Mouse (Mus musculus) kidney, adult 2 months (tissue): ENCODE results near the gene Nsl1. TPM values are rescaled to one million over a fixed set of nuclear protein-coding genes. Genes with fewer than 3 reads are reported as not detected.

Experiments
- DNase-seq: peaks from one replicate; pipeline ENCODE4 v3.0.0; 2021
- H3K27ac ChIP-seq: fragments of 200-500 bp; 2 replicates; pipeline ENCODE4 v1.5.1; 2012; ENCODE audit warnings: low read depth, low read length, control low read depth, inconsistent platforms; ENCODE audit not compliant: insufficient read depth
- H3K27me3 ChIP-seq: fragments of 200-500 bp; replicated peaks from 2 replicates; pipeline ENCODE4 v1.6.1; 2012; ENCODE audit warnings: mild to moderate bottlenecking, moderate library complexity, low read length, inconsistent platforms; ENCODE audit not compliant: control insufficient read depth, insufficient read depth
- H3K36me3 ChIP-seq: fragments of 200-500 bp; 2 replicates; pipeline ENCODE4 v1.6.1; 2012; ENCODE audit warnings: mild to moderate bottlenecking, moderate library complexity, low read length, inconsistent platforms; ENCODE audit not compliant: control insufficient read depth, insufficient read depth
- H3K4me1 ChIP-seq: fragments of 200-500 bp; 2 replicates; pipeline ENCODE4 v1.6.1; 2011; ENCODE audit warnings: low read length; ENCODE audit not compliant: control insufficient read depth, insufficient read depth
- H3K4me3 ChIP-seq: fragments of 200-500 bp; 2 replicates; pipeline ENCODE4 v1.5.1; 2011; ENCODE audit warnings: mild to moderate bottlenecking, low read depth, low read length, control low read depth; ENCODE audit not compliant: insufficient read depth
- CTCF ChIP-seq: fragments of 200-500 bp; conservative IDR thresholded peaks from 2 replicates; pipeline ENCODE4 v1.5.1; 2011; ENCODE audit warnings: low read depth, mild to moderate bottlenecking, control low read depth, low read length, moderate library complexity, mixed read lengths; ENCODE audit not compliant: insufficient read depth, insufficient read length
- POLR2A ChIP-seq: fragments of 200-500 bp; IDR thresholded peaks from one replicate; pipeline ENCODE4 v1.6.1; 2011; ENCODE audit warnings: low read depth, low read length, control low read depth
- WGBS: fragments of 180-500 bp; shearing (Covaris S2); methylation state at CpG from one replicate; pipeline ENCODE4 v1.1.7; 2018; 5-methylcytosine and 5-hydroxymethylcytosine counted together
- polyA plus RNA-seq: library from polyadenylated mRNA; depleted of rRNA; stranded (reverse); fragments of >200 nt; gene quantifications from 2 replicates; pipeline ENCODE4 v1.2.3, GENCODE M21; 2012

The Nsl1 gene
- polyA plus RNA-seq, 1 experiment = 0.31 TPM

DNA sequence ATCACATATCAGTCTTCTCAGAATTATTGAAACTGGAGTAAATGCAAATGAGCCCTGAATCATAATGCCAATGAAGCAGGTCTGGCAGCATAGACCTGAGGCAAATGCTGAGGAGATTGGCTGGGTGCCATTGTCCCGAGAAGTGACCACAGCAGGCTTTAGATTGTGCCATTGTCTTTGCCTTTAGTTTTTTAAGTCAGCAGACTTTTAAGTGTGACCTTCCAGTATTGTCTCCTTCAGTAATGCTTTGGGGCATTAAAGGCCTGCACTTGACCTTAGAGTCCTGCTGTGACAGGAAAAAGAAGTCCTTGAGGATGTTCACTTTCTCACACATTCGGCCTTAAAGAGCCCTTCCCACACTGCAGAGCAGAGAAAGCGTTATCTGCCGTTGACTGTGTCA is 7.4 kb downstream of the Nsl1 start:
- 89% methylated on average over 4 of the region's 4 CpGs for WGBS
- no peak overlapping the region for H3K27ac ChIP-seq
- TF ChIP-seq CTCF (no peak), POLR2A (no peak)
- no peaks in the 10 kb centered on the region for H3K36me3 ChIP-seq
- DNase-seq = no peak
- no peaks in the 10 kb centered on the region for H3K27me3 ChIP-seq
- H3K4me3 ChIP-seq = no peak overlapping the region
- peaks cover 10% of the 10 kb centered on the region; the same call in 1 of the 2 replicates for H3K4me1 ChIP-seq

DNA sequence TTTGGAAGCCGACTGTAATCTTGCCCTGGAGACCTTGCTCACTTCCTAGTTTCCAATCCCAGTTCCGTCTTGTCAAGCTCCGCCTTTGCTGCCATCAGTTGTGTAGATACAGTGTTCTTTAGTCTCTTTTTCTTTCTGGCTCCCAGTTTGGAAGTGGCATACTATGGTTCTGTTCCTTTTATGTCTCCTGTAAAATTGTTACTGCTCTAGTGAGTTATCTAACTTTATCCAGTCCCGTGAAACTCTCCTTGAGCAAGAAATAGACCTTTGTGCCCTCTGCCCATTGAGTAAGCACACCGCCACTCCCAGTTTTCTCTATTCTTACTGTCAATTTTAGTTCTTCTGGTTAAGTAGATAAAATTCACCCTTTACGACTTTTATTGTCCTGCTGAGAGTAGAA is 8.8 kb downstream of the Nsl1 start:
- Histone ChIP-seq H3K36me3 (no peaks in the 10 kb centered on the region), H3K27ac (no peak overlapping the region)

DNA sequence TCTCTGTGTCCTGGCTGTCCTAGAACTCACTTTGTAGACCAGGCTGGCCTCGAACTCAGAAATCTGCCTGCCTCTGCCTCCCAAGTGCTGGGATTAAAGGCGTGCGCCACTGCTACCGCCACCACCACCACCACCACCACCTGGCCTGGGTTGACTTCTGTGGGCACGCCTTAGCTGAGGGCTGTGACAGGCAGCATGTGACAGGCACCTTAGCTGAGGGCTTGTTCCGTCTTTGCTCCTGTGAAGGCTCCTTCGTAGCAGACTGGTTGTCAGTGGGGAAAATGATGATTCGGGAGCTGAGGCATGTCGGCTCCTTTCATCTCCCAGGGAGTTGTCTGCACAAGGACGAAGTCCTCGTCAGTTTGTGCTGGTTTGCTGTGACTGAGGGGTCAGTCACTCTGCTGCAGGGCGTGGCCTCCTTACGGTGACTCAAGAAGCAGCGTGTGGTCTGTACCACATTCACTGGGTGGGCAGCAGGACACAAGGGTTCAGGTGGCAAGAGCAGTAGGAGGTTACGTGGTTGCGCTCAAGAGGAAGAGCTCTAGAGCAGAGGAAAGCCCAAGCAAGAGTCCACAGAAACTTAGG is 9.6 kb downstream of the Nsl1 start:
- Histone ChIP-seq H3K4me3 (no peak overlapping the region), H3K27me3 (no peaks in the 10 kb centered on the region), H3K27ac (peak overlapping the region; percentile 47), H3K4me1 (peaks cover 10% of the 10 kb centered on the region; the same call in 1 of the 2 replicates), H3K36me3 (no peaks in the 10 kb centered on the region)
- WGBS = 63% methylated on average over 16 of the region's 16 CpGs
- DNase-seq = peak; percentile 45
- TF ChIP-seq POLR2A (no peak), CTCF (no peak)

More for the DNA sequence above, 8.8 kb downstream of the Nsl1 start:
- no peaks in the 10 kb centered on the region for H3K27me3 ChIP-seq
- DNase-seq = peak; percentile 33
- H3K4me3 ChIP-seq = no peak overlapping the region
- 69% methylated on average over 6 of the region's 6 CpGs for WGBS
- H3K4me1 ChIP-seq = peaks cover 10% of the 10 kb centered on the region; the same call in 1 of the 2 replicates
- no peak for TF ChIP-seq CTCF
- TF ChIP-seq POLR2A = no peak

DNA sequence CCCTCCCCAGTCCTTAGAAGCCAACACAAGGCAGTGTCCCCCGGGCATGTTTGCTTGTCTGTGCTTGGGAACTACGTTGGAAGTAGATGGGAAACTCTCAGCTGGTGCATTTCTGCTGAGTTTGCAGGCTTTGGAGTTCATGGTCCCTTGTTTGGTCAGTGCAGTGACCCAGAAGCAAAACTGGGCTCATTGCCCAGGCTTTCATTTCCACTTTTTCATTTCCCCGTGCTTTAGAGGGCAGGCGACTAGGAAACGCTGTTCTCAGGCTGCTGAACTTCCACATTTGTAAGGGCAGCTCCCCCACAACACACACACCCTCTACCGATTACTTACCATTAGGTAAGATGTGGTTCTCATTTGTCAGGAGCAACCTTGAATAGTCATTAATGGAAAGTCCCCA is 10.2 kb downstream of the Nsl1 start:
- no peak overlapping the region for H3K4me3 ChIP-seq
- TF ChIP-seq POLR2A = no peak
- no peak for TF ChIP-seq CTCF
- H3K27me3 ChIP-seq = no peaks in the 10 kb centered on the region
- no peaks in the 10 kb centered on the region for H3K36me3 ChIP-seq
- peaks cover 10% of the 10 kb centered on the region; the same call in 1 of the 2 replicates for H3K4me1 ChIP-seq
- 4% methylated on average over 6 of the region's 6 CpGs for WGBS
- H3K27ac ChIP-seq = peak overlapping the region; percentile 47
- DNase-seq = peak; percentile 95

DNA sequence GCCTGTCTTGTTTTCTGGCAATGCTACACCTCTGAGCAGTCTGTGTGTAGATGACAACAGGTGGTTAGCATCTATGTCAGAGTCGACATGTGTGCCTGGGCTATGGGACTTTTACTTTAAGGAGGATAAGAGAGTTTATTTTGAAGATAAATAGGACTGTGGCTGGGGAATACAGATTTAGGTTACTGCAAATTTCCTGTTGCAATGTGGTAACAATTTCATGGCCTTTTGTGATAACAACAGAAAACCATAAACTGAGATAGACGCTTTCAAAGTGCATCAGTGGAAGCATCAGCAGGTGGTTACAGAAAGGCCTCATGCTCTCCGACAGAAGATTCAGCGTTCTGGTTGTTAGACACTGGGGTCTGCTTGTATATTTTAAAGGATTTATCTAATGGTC is 10.7 kb downstream of the Nsl1 start:
- no peak for TF ChIP-seq POLR2A
- TF ChIP-seq CTCF = no peak
- Histone ChIP-seq H3K4me3 (no peak overlapping the region), H3K27me3 (no peaks in the 10 kb centered on the region), H3K36me3 (no peaks in the 10 kb centered on the region), H3K27ac (no peak overlapping the region), H3K4me1 (peaks cover 10% of the 10 kb centered on the region; the same call in 1 of the 2 replicates)
- DNase-seq = no peak
- WGBS = 73% methylated on average over 4 of the region's 4 CpGs

GRCm38 (mm10) chr1:191075199-191075883 is 12.5 kb downstream of the Nsl1 start:
- no peak for TF ChIP-seq POLR2A
- peak; percentile 86 for TF ChIP-seq CTCF
- Histone ChIP-seq H3K4me1 (peaks cover 10% of the 10 kb centered on the region; the same call in 1 of the 2 replicates), H3K36me3 (no peaks in the 10 kb centered on the region), H3K27ac (peak overlapping the region; percentile 95), H3K27me3 (no peaks in the 10 kb centered on the region), H3K4me3 (peak overlapping the region; percentile 29; the same call in 1 of the 2 replicates)
- WGBS = 37% methylated on average over 10 of the region's 10 CpGs
- DNase-seq = peak; percentile 82

DNA sequence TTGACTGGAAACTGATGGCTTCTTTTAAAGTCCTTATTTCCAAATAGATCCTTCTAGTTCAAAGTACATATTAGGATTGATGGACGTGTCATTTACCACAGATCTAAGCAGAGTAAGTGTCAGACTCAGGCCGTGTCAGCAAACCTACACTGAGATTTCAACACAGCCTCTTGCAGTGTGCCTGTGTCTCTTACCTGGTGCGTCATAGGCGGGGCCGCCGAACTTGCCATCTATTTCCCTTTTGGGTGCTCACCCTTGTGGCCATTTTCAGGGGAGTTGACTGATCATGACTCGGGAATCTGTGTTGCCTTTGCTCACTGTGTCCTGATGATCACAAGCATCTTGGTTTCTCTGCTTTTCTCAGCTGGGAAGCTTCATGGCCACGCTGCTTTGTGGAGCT is 20.4 kb downstream of the Nsl1 start:
- Histone ChIP-seq H3K36me3 (no peaks in the 10 kb centered on the region), H3K4me3 (no peak overlapping the region), H3K4me1 (no peaks in the 10 kb centered on the region), H3K27ac (no peak overlapping the region), H3K27me3 (no peaks in the 10 kb centered on the region)
- no peak for DNase-seq
- no peak for TF ChIP-seq CTCF
- no peak for TF ChIP-seq POLR2A
- WGBS = 79% methylated on average over 8 of the region's 8 CpGs
